Mouse (Mus musculus) R1 (cell line): ENCODE results near the gene Elfn1.
A peak's percentile ranks its signal among the peaks of the same experiment; 100 is the strongest.

ENCODE experiments used
- DNase-seq: peaks from one replicate; pipeline ENCODE4 v3.0.0-alpha.2; 2018; ENCODE audit warnings: low read depth, low spot score

The Elfn1 gene

DNA sequence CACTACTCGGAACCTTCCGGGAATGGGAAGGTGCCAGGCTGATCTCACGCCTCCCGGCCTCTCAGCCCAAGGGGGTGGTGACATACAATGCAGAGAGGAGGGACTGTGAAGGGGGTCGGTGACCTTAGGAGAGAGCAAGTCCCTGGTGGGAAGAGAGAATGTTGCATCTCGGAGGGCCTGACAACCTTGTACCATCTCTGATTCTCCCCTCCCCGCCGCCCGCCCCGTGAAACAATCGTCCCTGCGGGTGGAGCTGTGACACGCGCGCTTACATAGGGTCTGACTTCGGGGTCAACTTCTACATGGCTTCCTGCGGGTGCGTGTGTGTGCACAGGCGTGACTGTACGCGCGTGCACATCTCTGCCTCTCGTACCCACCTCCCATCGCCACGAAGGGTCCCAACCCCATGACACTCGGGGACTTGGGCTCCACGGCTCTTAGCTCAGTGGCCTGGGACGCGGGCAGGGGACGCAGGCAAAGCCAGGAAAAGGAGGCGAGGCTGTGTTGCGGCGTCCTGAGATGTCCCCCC lies at the start of gene Elfn1:
Elfn1 (plus strand) TSS at position 230 of the 529 bp plus-strand sequence.
- peak; percentile 51 for DNase-seq

DNA sequence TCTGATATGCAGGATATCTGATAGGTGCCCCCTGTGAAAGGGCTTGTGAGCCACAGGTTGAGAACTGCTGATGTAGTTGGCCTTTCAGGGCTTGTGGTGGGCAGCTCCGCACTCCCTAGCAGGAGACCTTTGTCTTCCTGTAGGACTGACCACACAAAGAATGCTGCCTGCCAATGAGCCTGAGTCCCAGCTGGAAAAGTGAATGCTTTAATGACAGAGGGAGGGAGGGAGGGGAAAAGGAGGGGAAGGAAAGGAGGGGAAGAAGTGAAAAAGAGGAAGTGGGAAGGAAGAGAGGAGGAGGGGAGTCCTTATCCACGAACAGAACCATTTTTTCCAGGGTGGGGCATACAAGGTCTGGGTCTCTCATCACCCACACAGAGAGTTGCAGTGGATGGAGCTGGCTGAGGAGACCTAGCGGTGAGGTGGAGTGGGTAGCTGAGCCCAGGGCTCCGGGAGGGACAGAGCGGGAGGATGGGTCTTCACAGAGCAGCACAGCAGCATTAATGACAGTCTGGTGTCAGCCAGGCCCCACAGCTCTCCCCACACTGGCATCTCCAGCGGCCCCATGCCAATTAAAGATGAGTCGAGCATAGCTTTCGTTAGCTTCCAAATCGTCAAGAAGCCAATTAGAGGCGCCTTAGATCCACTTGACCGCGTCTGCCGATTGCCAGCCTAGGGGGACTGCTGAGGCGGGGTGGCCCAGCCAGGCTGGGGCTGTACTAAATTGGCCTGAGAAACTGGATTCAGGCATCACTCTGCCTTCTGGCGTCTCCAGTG lies 47.2 kb upstream of the Elfn1 start:
- no peak for DNase-seq

DNA sequence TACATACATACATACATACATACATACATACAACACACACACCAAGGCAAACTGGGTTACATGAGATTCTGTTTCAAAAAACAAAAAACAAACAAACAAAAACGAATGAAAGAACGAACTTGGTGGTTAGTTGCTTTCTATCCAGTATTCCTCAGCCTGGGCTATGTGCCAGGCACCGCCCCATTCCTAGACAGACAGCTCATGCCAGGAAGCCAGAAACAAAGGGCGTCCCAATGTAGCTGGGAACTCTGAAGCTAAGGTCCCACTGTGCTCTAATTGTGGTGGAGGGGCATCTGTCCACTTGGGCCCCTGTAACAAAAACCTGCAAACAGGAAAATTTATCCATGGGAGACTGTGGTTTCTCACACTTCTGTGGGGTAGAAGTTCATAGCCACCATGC lies 45.0 kb upstream of the Elfn1 start:
- no peak for DNase-seq

DNA sequence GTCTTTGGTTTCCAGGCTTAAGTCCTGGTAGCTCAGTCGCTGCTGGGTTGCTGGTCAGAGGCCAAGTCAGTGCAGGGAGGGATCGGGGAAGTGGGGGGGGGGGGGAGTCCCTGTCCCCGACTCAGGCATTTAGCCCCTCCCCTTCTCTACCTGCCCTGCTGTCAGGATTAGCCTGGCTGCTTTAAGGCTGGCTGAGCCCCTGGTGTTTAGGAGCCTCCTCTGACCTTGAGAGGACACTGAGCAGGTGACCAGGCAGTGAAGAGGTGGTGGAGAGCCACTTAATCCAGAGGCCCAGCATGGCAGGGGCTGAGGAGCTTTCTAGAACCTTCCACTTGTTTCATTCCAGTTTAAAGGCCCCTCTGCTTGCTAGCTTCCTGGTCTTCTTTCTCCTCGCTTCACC lies 36.9 kb upstream of the Elfn1 start:
- peak; percentile 31 for DNase-seq

DNA sequence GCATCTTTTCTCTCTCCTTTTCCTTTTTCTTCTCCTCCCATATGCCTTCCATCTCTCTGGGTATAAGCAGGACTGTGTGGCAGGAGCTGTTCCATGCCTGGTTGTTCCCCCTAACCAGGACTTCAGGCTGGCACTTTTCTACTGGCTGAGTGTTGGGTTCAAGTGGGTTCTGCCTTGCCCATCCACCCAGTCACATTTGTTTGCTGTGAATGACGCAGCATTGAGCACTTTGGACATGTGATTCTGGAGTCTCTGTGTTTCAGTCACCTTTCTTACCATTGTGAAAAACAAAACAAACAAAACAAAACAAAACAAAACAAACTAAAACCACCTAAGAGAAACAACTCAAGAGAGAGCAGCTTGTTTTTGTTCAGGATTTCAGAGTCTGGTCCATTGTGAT lies 36.2 kb upstream of the Elfn1 start:
- no peak for DNase-seq

DNA sequence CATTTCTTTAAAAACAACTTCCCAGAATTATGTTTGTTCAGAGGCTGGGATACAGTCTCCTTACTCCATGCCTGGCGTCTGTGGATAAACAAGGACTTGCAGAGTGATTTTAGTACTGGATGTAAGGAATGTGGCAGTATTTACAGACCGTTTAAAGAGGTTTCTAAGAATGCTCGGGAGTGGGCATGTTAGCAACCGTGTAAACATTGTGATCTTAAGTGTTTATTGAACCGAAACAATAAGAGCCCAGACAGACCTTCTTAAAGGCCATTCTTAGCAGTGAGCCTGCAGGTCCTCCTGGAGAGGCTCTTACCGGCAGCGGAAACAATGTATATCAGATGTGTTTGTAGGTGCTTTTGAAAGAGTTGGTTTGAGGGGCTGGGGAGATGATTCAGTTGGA lies 30.2 kb upstream of the Elfn1 start:
- no peak for DNase-seq

DNA sequence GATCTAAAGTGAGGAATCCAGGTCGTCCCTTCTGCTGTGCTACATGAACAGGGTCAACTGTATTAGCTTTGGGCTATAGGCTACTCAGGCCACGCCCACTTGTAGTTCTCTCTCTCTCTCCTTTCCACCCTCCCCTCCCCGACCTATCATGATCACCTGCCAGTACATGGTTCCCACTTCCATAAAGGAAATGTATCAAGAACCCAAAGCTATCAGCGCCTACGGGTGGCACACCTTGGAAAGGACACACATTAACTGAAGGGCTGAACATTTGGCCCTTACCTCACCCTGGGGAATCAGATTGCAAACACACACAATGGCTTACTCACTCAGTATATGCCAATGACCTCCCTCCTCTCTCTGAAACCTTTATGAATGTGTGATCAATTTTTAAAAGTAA lies 28.0 kb upstream of the Elfn1 start:
- DNase-seq = no peak

DNA sequence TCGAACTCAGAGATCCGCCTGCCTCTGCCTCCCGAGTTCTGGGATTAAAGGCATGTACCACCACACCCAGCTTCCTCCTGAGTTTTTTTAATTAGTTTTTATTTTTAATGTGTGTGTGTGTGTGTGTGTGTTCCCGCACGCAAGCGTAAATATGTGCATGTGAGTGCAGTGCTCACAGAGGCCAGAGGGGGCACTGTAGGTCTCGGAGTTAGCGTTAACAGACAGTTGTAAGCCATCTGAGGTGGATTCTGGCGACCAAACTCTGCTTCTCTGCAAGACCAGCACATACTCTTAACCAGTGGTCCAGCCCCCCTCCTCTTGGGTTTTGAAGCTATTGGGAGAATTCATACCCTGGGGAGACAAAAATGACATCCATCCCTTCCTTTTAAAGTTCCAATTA lies 26.6 kb upstream of the Elfn1 start:
- DNase-seq = peak; percentile 69

DNA sequence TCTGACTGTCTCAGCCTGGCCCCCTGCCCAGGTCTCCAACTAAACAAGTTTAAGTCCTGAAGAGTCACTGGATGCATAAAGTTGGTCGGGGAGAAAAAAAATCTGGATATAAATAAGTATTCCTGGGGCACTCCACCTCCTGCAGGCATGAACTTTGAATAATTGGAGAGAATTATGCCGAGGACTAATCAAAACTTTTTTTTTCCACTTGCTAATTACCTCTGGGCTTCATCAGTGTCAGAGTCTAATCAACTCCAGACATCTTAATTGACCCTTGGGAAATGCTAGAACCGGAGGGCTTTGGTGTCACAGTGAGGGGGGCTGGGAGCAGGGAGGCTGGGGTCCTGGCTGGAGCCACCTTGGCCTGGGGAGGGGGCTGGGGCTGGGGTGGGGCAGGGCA lies 19.1 kb upstream of the Elfn1 start:
- no peak for DNase-seq

DNA sequence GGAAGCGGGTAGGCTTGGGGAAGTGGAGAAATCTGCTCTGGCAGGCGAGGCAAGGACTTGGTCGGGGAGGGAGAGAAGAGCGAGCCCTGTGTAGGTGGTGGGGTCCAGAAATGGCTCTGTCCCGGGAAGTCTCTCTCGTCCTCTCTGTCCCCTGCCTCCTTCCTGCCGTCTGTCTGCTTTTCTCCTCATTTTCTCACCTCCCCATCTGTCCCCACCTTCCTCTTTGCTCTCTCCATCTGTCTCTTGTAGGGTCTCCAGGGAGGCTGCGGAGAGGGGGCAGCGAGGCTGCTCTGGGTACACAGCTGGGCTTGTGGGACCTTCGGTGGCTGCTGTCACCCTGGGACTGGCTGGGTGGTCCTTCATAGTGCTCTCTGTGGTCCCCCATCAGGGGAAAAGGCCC lies 18.4 kb upstream of the Elfn1 start:
- DNase-seq = no peak

DNA sequence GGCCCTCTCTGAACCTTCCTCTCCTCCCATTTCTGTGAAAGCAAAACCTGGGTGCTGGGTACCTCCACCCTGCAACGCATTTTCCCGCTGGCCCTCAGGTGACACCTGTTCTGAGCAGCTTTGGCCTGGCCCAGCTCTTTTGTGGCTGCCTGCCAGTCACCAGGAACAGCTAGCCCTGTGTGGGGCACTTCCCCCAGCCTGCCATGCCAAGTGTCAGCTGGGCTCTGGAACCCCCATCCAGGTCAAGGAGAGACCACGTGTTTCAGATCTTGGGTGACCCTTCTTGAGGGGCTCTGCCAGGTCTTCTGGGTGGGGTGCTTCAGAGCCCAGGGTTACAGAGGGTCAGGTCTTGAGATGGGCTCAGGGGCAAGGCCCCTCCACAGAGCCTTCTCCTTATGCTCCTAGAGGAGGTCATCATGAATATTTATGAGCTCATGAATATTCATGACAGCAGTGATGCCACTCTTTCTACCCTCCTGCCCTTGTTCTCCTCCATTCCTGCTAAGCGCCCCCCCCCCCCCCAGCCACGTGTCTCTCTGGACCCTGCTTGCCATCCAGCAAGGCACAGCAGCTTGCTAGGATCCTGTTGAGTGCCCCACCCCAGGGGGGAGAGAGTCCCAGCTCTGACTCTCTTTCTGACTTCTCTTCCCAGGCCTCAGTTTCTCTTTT lies 15.3 kb upstream of the Elfn1 start:
- DNase-seq = no peak

DNA sequence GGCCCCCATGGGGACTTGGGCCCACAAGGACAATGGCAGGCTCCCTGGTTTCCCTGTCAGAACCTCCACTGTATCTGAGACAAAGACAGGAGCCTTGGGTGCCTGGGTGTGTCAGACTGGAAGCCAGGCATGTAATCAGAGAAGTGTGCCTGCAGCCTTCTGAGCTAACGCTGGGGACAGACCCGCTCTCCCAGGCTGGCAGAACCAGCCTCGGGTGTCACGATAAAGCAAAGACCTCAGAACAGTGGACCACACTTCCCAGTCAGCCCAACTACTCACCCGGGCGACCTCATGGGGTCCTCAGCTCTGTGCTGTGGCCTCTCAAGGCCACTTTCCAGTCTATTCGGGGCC lies 14.8 kb upstream of the Elfn1 start:
- DNase-seq = no peak

DNA sequence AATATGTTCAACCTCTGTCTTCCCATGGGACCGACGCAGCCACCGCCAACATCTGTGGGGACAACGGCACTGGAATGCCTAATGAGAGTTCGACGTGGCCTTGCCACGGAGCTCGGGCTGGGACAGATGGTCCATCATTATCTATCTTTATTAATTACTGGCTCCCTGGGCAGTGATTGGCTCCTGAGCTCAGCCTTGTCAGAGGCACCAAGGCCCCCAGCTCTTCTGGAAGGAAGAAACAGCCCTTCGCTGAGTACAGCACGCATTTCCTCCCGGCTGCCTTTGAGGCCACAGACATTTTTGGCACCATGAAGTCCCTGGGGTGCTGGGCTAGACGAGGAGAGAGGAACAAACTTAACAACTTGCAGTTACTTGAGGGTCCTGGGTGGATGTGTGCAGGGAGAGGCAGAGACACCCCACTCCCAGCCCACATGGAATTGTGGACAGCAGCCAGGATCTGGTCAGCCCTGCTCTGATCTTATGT lies 13.7 kb upstream of the Elfn1 start:
- DNase-seq = no peak

DNA sequence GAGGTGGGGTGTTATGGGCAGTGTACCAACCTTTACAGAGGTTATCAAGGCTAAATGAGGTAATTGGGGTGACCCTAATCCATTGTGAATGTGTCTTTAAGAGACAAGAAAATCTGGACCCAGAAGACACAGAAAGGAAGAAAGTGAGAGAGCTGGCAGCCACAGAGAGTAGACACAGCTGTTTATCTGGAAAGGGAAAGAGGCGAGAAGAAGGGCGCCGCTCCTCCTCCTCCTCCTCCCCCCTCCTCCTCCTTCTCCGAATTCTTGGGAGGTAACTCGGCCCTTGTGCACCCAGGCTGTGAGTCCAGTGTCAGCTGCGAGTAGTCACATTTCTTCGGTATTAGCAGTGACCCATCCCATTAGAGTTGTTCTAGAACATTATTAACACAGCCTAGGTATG lies 8.7 kb upstream of the Elfn1 start:
- no peak for DNase-seq

DNA sequence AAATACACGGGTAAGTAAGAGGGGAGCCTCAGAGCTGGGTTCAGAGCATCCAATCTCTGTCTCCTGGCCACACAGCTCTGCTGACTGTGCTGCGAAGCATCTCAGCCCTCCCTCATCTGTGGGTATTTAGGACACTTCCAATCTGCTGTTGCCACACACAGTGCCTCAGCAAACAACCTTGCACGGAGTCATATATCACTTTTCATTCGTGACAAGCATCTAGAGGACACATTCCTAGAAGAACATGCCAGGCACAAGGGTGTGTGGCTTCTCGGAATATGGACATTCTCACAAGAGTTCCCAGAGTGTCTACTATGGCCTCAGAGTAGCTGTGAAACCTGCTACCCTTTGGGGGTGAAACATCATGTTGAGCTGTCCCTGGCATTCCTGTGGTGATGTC lies 2.6 kb upstream of the Elfn1 start:
- no peak for DNase-seq

DNA sequence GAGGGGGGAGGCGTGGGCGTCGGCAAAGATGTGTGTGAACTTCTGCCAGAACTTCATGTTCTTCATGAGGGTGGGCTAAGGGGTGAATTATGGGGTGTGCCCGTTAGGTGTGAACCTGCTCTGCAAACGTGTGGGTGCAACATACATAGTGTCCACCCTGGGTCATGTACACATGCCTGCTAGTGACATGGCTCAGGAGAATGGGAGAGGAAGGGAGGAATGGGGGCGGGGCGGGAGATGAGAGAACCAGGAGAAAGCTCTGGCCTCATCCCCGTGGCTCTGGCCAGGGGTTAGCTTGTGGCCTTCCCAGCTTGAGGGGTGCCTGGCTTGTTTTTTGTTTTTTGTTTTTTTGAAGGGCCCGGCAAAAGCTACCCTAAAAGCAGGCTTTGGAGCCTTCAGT lies 1.2 kb upstream of the Elfn1 start:
- no peak for DNase-seq

DNA sequence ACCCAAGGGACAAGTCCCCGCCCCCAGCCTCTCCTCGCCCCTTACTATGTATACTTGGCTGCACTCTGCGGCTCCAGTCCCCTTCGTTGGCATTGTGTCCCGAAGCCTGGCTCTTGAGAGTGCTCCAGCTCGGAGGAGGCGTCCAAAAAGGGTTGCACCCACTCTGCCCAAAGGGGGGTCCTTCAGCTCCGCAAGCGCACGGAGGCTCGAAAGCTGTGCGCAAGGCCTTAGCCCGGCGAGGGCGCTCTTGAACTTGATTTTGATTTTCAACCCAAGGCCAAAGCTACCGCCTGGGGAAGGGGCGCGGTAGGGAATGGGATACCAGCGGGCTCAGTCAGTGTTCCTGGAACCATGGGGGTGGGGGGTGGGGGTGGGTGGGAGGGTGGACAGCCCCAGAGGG lies 502 bp upstream of the Elfn1 start:
- DNase-seq = peak; percentile 58

DNA sequence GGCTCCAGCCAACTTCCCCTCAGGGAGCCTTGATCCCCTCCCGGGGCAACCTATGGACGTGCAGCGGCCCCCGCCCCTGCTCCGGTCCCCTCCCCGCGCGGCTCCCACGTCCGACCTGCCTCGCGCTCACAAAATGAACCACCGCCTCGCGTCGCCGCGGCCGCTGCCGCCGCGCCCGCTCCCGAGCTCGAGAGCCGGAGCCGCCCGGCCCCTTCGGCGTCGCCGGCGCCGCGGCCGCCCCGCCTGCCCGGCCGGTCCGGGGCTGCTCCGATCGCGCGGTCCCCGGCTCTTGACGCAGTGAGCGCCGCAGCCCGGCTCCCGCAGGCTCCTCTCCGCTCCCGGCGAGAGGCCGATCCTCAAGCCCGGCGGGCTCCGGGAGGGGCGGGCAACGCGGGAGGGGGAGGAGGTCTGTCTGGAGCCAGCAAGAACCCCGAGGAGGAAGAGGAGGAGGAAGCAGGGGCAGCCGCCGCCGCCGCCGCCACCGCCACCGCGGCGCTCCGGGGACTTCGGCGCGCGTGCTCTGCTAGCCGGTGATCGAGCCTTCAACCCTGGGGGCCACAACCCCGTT lies 584 bp downstream of the Elfn1 start:
- peak; percentile 33 for DNase-seq

DNA sequence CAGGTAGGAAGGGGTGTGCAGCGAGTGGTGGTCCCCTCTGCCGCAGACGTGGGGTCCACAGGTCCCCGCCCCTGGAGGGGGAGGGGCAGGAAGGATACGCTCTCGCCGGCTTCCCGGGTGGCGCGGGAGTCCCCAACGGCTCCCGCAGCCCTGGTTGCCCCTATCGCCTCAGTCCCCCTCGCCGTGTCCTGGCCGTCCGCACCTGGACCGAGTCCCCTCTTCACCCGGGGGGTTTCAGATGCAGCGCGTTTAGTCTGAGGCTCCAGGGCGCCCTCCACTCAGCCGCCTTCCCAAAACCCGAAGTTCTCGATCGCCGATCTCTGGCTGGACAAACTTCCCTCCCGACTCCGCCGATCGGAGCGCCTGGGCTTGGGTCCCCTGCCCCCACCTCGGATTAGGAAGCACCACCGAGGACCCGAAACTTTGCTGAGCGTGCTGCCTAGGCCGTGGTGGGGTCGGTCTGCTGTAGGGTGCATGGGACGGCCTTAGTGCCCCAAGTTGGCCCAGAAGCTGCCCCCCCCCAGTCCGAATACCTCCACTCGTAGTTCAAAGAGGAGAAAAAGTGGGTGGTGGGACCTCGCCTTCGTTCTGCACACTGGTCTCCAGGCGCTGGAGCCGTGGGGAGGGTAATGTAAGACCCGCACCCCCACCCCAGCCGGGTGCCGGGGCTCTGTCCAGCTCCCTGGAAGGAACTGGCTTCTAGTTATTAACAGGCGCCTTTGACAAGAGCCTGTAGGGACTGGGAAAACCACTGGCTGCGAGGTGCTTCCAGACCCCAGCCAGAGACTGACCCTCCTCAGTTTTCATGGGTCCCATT lies 1.3 kb downstream of the Elfn1 start:
- peak; percentile 46 for DNase-seq

DNA sequence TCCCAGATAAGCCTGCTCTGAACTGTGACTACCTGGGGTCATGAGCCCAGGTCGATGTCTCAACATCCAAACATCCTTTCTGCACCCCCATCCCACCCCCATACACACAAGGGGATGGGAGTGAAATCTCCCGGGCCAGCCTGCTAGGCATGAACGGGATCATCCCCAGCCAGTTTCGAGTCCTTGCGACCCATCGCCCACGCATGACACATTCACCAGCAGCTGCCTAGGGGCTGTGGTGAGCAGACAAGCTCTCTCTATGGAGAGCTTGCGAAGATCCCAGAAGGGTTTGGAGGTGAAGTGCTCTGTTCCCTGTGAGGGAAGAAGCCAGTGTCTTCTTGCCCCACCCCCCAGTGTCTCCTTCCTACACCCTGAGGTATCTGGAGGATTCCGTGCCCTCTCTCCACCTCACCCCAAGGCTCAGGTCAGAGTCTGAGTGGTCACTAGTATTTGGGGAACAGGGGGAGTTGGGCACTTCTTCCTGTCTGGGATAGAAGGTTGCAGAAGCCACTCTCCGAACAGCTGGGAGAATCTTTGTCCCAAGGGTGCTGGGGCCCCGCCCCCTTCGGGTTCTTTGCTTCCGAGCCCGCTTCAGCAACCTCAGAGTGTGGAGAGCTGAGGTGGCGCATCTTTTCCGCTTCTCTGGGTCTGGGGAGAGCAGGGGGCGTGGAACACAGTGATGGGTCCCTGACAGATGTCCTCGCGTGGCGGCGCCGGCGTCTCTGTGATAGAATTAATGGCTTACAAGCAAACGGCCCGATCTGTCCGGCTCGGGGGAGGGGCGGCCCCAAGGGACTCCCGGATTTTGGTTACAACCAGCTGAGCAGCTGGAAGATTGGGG lies 2.2 kb downstream of the Elfn1 start:
- DNase-seq = peak; percentile 27

DNA sequence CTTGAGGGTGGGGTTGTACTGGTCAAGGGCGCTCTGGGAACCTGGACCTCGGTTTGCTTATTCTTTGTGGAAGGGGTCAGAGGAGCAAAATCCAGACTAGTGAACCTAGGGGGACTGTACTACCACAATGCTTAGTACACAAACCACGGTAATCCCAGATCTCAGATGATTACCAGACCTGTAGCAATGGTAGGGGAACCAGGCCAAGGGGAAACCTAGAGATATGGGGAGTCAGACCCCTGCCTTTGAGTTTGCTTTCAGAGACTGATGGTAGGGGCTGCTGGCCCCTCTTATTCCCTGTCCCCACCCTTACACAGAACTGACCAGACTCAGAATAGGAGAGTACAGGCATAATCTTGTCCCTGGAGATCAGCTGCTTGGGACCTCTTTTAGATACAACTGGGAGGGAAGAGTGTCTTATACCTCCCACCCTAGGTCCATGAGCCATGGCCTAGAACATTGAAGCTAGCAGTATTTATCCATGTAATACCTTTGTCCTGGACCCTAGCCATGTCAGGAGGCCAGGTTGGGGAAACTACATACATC lies 3.1 kb downstream of the Elfn1 start:
- DNase-seq = no peak
